Mouse (Mus musculus) intestine, postnatal 0 days (tissue): ENCODE measurements around the gene Prmt2. TPM values are rescaled to one million over a fixed set of nuclear protein-coding genes. Genes with fewer than 3 reads are reported as not detected.

ENCODE experiments used
- ATAC-seq: fragments of 200-750 bp; cut with Nextera tagmentation; 2 replicates; pipeline ENCODE4 v1.8.0; 2017; ENCODE audit warnings: mild to moderate bottlenecking, moderate TSS enrichment, moderate library complexity
- H3K27ac ChIP-seq: fragments of 300-500 bp; sonication (generic); 2 replicates; pipeline ENCODE4 v1.5.1; 2014; ENCODE audit warnings: mild to moderate bottlenecking, low read depth, low read length, moderate library complexity
- H3K27me3 ChIP-seq: fragments of 300-500 bp; sonication (generic); replicated peaks from 2 replicates; pipeline ENCODE4 v1.6.1; 2014; ENCODE audit warnings: low read length, mixed read lengths; ENCODE audit not compliant: control insufficient read depth, insufficient read depth
- H3K36me3 ChIP-seq: fragments of 300-500 bp; sonication (generic); 2 replicates; pipeline ENCODE4 v1.6.1; 2014; ENCODE audit warnings: mild to moderate bottlenecking, moderate library complexity; ENCODE audit not compliant: control insufficient read depth, insufficient read depth
- H3K4me1 ChIP-seq: fragments of 300-500 bp; sonication (generic); replicated peaks from 2 replicates; pipeline ENCODE4 v1.6.1; 2014; ENCODE audit warnings: antibody characterized with exemption, low read length, mixed read lengths; ENCODE audit not compliant: control insufficient read depth, insufficient read depth
- H3K4me2 ChIP-seq: fragments of 300-500 bp; sonication (generic); replicated peaks from 2 replicates; pipeline ENCODE4 v1.6.1; 2014; ENCODE audit warnings: low read depth, mild to moderate bottlenecking, moderate library complexity
- H3K4me3 ChIP-seq: fragments of 300-500 bp; sonication (generic); 2 replicates; pipeline ENCODE4 v1.5.1; 2014; ENCODE audit warnings: low read depth, low read length
- H3K9ac ChIP-seq: fragments of 300-500 bp; sonication (generic); 2 replicates; pipeline ENCODE4 v1.6.1; 2014; ENCODE audit warnings: mild to moderate bottlenecking, low read depth, low read length
- H3K9me3 ChIP-seq: fragments of 300-500 bp; sonication (generic); 2 replicates; pipeline ENCODE4 v1.6.1; 2016; ENCODE audit warnings: mixed run types; ENCODE audit not compliant: control insufficient read depth
- CTCF ChIP-seq: sonication (generic); IDR thresholded peaks from 2 replicates; pipeline ENCODE4 v1.5.1; 2016; ENCODE audit warnings: low read depth, mild to moderate bottlenecking, control low read depth, antibody characterized with exemption, moderate library complexity
- WGBS: fragments of 180-500 bp; shearing (Covaris S2); extraction: QIAGEN DNeasy Blood & Tissue Kit; methylation state at CpG from one replicate; pipeline ENCODE4 v1.1.7; 2014; 5-methylcytosine and 5-hydroxymethylcytosine counted together
- polyA plus RNA-seq: library from polyadenylated mRNA; unstranded; fragments of >200 nt; fragmentation: Nextera tagmentation; extraction: Ambion mirVana; gene quantifications from 2 replicates; pipeline ENCODE4 v1.2.1, GENCODE M21; 2015

Gene Prmt2
- polyA plus RNA-seq, 1 experiment from 2014 or later = 23.9 TPM

DNA sequence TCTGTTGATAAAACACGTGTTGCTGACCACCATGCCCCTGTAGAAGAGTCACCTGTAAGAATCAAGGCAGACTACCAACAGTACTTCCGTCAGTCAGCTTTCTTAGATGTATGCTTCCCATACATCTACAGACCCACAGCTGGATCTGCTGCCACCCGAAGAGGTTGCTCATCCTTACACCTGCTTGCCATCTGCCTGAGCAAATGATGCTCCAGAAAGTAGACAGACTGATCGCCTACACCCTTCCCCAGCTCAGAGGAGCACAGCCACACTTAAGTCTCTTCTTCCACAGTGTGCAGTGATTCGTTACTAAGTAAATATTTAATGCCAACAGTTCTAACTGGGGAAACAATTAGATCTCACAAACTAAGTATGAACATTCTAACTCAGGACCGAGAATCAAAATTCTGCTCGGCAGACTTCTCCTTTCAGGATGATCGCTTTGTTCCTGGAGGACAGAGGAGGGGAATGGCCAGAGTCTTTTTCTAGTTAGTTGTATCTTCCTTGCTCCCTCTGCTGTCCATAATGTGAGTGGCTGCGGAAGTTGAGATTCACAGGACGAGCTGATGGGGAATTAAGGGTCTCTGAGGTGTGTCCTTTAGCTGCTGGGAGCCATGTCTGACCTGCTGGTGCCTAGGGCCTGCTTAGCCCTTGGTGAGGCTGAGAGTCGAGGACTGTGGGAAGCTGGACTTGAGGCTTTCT, 22.8 kb upstream of the Prmt2 start:
- Histone ChIP-seq H3K4me2 (no peak overlapping the region), H3K36me3 (peaks cover 12% of the 10 kb centered on the region), H3K27me3 (no peaks in the 10 kb centered on the region), H3K4me3 (no peak overlapping the region), H3K9ac (no peak overlapping the region), H3K27ac (no peak overlapping the region), H3K9me3 (no peaks in the 10 kb centered on the region), H3K4me1 (no peaks in the 10 kb centered on the region; the same call in 1 of the 2 replicates)
- ATAC-seq = no peak
- 53% methylated on average over 11 of the region's 11 CpGs for WGBS
- TF ChIP-seq CTCF = peak; percentile 60

DNA sequence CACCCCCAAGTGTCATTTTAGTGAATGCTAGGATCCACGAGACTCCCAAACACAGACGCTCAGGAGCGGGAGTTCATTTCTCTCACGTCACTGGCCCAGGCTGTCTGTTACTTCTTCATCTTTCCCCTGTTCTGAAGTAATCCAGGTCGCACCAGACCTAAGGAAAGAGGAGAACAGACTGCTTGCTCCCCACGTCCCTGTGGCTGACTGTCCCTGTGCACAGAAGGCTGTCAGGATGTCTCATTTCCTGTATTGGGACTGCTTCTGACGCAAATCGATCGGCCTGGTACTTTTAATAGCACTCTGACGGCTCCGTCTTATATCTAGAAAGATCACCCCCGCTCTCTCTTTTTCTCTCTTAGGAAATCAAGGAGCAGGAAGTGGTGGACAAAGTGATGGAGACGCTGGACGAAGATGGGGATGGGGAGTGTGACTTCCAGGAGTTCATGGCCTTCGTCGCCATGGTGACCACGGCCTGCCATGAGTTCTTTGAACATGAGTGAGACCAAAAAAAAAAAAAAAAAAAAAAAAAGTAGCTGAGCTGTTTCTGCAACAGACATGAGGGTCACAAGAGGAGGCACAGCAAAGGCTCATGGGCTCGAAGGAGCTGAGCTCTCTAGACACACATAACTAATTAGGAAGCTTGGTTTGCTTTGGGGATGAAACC, 22.0 kb upstream of the Prmt2 start:
- H3K36me3 ChIP-seq = peaks cover 4% of the 10 kb centered on the region
- no peaks in the 10 kb centered on the region; the same call in 1 of the 2 replicates for H3K4me1 ChIP-seq
- no peak overlapping the region for H3K4me3 ChIP-seq
- no peaks in the 10 kb centered on the region for H3K9me3 ChIP-seq
- no peak for TF ChIP-seq CTCF
- no peaks in the 10 kb centered on the region for H3K27me3 ChIP-seq
- WGBS = 76% methylated on average over 18 of the region's 18 CpGs
- ATAC-seq = no peak
- H3K9ac ChIP-seq = no peak overlapping the region
- no peak overlapping the region for H3K4me2 ChIP-seq
- no peak overlapping the region for H3K27ac ChIP-seq

DNA sequence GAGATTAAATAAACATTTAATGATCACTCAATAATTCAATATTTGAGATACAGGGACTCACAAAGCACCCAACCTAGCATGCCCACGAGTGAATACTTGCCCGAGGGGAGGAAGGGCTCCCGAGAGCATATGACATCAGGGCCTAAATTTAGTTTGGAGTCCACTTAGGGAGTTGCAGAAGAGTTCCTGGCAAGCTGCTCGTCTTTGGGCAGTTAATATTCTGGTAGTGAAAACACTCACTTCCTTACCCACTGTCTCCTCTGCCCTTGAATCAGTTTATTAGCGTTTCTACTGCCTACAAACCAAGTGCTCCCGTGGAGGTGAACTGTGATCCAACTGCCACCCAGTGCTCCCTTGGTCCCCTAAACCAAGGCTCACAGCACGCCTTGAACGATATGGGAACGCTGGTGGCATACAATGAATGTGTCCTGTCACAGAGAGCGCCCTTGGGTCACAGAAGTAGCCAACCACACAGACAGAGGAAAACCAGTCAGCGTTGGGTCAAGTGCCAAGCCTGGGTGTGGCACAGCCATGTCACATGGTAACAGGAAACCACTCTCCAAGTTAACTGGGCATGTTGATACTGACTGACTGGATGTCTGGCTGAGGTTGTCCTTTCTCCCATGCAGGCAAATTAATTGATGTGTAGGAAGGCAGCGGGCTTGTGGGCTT, 20.2 kb upstream of the Prmt2 start:
- Histone ChIP-seq H3K4me3 (no peak overlapping the region), H3K9ac (no peak overlapping the region), H3K9me3 (no peaks in the 10 kb centered on the region), H3K4me1 (peaks cover 8% of the 10 kb centered on the region; the same call in 1 of the 2 replicates), H3K27me3 (no peaks in the 10 kb centered on the region), H3K36me3 (no peaks in the 10 kb centered on the region; the same call in 1 of the 2 replicates), H3K4me2 (no peak overlapping the region), H3K27ac (no peak overlapping the region)
- no peak for TF ChIP-seq CTCF
- ATAC-seq = no peak
- WGBS = 70% methylated on average over 12 of the region's 12 CpGs

DNA sequence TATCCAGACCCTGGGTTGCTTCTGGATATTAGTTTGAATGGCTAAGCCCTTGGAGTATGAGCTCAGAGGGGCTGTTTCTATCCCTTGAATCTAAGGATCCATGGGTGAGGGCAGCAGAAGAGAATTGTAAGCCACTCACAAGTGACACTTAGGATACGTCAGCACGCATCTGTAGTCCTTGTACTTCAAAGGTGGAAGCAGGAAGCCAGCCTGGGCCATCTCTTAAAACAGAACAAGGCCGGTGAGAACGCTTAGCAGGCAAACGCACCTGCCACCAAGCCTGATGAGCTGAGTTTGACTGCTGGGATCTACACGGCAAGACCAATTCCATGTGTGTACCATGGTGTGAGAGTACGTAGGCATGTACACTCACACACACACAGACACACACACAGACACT, 19.6 kb upstream of the Prmt2 start:
- H3K9ac ChIP-seq = no peak overlapping the region
- no peak overlapping the region for H3K27ac ChIP-seq
- no peaks in the 10 kb centered on the region; the same call in 1 of the 2 replicates for H3K36me3 ChIP-seq
- peaks cover 8% of the 10 kb centered on the region; the same call in 1 of the 2 replicates for H3K4me1 ChIP-seq
- H3K9me3 ChIP-seq = no peaks in the 10 kb centered on the region
- no peak for TF ChIP-seq CTCF
- H3K27me3 ChIP-seq = no peaks in the 10 kb centered on the region
- no peak overlapping the region for H3K4me2 ChIP-seq
- WGBS = 89% methylated on average over 7 of the region's 7 CpGs
- no peak for ATAC-seq
- no peak overlapping the region for H3K4me3 ChIP-seq

DNA sequence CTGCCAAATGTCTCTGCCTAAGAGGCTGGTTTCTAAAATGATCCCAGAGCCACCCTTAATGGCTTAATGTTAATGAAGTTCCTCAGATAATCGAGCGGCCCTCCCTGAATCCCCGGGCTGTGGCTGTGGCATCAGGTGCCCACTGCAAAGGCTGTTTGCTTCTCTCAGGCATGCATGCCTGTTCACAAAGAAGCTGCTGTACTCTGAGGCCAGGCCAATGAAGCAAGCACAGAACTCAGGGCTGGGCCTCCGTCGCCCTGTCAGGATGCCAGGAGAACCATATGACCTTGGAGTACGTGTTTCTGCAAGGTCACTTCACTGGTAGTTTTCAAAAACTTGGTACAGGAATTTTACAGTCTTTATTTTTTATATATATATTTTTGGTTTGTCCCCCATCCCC, 18.0 kb upstream of the Prmt2 start:
- H3K9me3 ChIP-seq = no peaks in the 10 kb centered on the region
- no peak overlapping the region for H3K27ac ChIP-seq
- H3K4me1 ChIP-seq = peaks cover 8% of the 10 kb centered on the region; the same call in 1 of the 2 replicates
- H3K27me3 ChIP-seq = no peaks in the 10 kb centered on the region
- no peaks in the 10 kb centered on the region; the same call in 1 of the 2 replicates for H3K36me3 ChIP-seq
- no peak overlapping the region for H3K4me3 ChIP-seq
- 74% methylated on average over 6 of the region's 6 CpGs for WGBS
- no peak overlapping the region for H3K9ac ChIP-seq
- no peak for ATAC-seq
- no peak overlapping the region for H3K4me2 ChIP-seq
- TF ChIP-seq CTCF = no peak

DNA sequence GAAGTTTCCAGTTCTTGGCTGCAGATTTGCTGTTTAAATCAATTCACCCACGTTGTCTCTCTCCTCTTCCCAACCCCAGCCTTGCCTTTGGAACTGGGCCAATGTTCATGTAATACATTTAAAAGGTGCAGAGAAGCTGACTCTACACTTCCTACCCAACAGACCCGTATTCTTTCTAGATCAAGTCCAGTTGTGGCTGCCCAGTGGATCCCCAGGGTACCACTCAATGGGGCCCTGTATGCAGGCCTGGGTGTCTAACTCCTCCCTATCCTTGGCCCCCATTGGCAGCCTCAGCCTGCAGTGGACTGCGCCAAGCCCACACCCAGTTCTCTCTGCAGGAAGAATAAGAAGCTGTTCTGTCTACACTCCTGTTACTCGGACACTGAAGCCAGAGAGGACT, 15.9 kb upstream of the Prmt2 start, which contains the start of gene S100b:
S100b (plus strand) TSS at position 318 of the 400 bp plus-strand sequence.
- no peak for TF ChIP-seq CTCF
- Histone ChIP-seq H3K27me3 (no peaks in the 10 kb centered on the region), H3K9me3 (no peaks in the 10 kb centered on the region), H3K27ac (peak within 1 kb of the TSS; percentile 46; the same call in 1 of the 2 replicates), H3K9ac (no peak within 1 kb of the TSS), H3K4me1 (peaks cover 8% of the 10 kb centered on the region; the same call in 1 of the 2 replicates), H3K4me3 (no peak within 1 kb of the TSS), H3K36me3 (no peaks in the 10 kb centered on the region; the same call in 1 of the 2 replicates), H3K4me2 (peak within 1 kb of the TSS; percentile 9; the same call in 1 of the 2 replicates)
- ATAC-seq = peak; percentile 40; the same call in 1 of the 2 replicates
- 12% methylated on average over 4 of the region's 4 CpGs for WGBS
